Mouse (Mus musculus): Measurements from ENCODE around the gene Mta2. TPM values are rescaled to one million over a fixed set of nuclear protein-coding genes. Genes with fewer than 3 reads are reported as not detected.

The Mta2 gene
- polyA plus RNA-seq, 1 experiment from 2014 or later = 153 TPM

- WGBS = 86% methylated on average over 7 of the region's 7 CpGs
- Histone ChIP-seq H3K27me3 (peaks cover 14% of the 10 kb centered on the region; the same call in 1 of the 2 replicates), H3K4me3 (replicated peaks) (no peak overlapping the region), H3K9ac (replicated peaks) (0 out of 2 replicates have a peak overlapping the region, but pooled peaks have one; percentile 76), H3K4me2 (replicated peaks) (peak overlapping the region; percentile 78), H3K9me3 (no peaks in the 10 kb centered on the region), H3K4me1 (replicated peaks) (peaks cover 21% of the 10 kb centered on the region), H3K27ac (no peak overlapping the region), H3K36me3 (peaks cover 24% of the 10 kb centered on the region)
- ATAC-seq = no peak
Observed at GRCm38 (mm10) chr19:8930771-8931170, 10.9 kb upstream of the Mta2 start.

GRCm38 (mm10) chr19:8936736-8937135, 4.9 kb upstream of the Mta2 start:
- Histone ChIP-seq H3K9ac (replicated peaks) (no peak overlapping the region), H3K27ac (no peak overlapping the region), H3K4me1 (replicated peaks) (peaks cover 12% of the 10 kb centered on the region), H3K36me3 (peaks cover 12% of the 10 kb centered on the region; the same call in 1 of the 2 replicates), H3K4me3 (replicated peaks) (no peak overlapping the region), H3K9me3 (no peaks in the 10 kb centered on the region), H3K27me3 (no peaks in the 10 kb centered on the region), H3K4me2 (replicated peaks) (no peak overlapping the region)
- no peak for ATAC-seq
- 87% methylated on average over 2 of the region's 2 CpGs for WGBS

GRCm38 (mm10) chr19:8940526-8941133, 1.0 kb upstream of the Mta2 start:
- H3K27me3 ChIP-seq = no peaks in the 10 kb centered on the region
- H3K27ac ChIP-seq = no peak overlapping the region
- peak overlapping the region; percentile 99 for H3K9ac ChIP-seq (replicated peaks)
- peaks cover 25% of the 10 kb centered on the region for H3K36me3 ChIP-seq
- peaks cover 38% of the 10 kb centered on the region for H3K4me1 ChIP-seq (replicated peaks)
- H3K4me2 ChIP-seq (replicated peaks) = peak overlapping the region; percentile 72
- peak overlapping the region; percentile 98; the same call in 1 of the 2 replicates for H3K4me3 ChIP-seq (replicated peaks)
- WGBS = 83% methylated on average over 15 of the region's 15 CpGs
- ATAC-seq = no peak
- H3K9me3 ChIP-seq = no peaks in the 10 kb centered on the region

GRCm38 (mm10) chr19:8941136-8941514, 550 bp upstream of the Mta2 start:
- H3K9me3 ChIP-seq = no peaks in the 10 kb centered on the region
- ATAC-seq = peak; percentile 53
- peak overlapping the region; percentile 98 for H3K27ac ChIP-seq
- peaks cover 30% of the 10 kb centered on the region for H3K36me3 ChIP-seq
- peak overlapping the region; percentile 72 for H3K4me2 ChIP-seq (replicated peaks)
- H3K9ac ChIP-seq (replicated peaks) = peak overlapping the region; percentile 99
- peaks cover 38% of the 10 kb centered on the region for H3K4me1 ChIP-seq (replicated peaks)
- no peaks in the 10 kb centered on the region for H3K27me3 ChIP-seq
- WGBS = 38% methylated on average over 10 of the region's 10 CpGs
- H3K4me3 ChIP-seq (replicated peaks) = peak overlapping the region; percentile 98

DNA sequence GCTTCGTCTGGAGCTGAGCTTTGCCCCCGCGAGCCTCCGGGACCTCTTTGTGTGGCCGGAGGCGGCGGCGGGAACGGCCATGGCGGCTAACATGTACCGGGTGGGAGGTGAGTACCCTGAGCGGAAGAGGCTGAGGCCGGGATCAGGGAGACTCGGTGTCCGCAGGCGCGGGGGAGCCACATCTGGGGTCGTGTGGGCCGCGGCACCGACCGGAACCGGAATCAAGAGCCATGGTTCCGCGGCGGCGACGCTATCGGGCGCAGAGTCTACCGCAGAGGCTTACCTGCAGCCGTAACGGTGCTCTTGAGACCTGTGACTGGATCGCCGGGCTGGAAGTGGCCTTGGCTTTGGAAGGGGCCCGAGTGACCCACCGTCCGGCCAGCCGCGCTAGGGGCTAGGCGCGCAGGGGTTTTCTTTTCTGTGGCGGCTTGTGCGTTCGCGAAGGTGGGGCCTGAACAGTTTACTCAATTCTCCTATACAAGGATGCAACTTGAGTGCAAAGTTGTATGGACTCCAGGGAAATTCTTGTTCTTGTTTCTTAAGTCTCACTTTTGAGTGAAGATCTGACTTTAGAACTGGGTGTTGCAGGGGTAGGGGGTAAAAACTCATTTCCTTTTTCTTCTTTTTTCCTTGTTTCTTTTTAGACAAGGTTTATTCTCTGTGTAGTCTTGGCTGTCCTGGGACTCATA, 745 bp downstream of the Mta2 start:
- Histone ChIP-seq H3K27me3 (no peaks in the 10 kb centered on the region), H3K4me3 (replicated peaks) (peak overlapping the region; percentile 98), H3K36me3 (peaks cover 40% of the 10 kb centered on the region), H3K4me2 (replicated peaks) (peak overlapping the region; percentile 72), H3K9me3 (no peaks in the 10 kb centered on the region), H3K4me1 (replicated peaks) (peaks cover 38% of the 10 kb centered on the region), H3K9ac (replicated peaks) (peak overlapping the region; percentile 99), H3K27ac (peak overlapping the region; percentile 98)
- WGBS = under 1% methylated on average over 46 of the region's 46 CpGs
- peak; percentile 60 for ATAC-seq

DNA sequence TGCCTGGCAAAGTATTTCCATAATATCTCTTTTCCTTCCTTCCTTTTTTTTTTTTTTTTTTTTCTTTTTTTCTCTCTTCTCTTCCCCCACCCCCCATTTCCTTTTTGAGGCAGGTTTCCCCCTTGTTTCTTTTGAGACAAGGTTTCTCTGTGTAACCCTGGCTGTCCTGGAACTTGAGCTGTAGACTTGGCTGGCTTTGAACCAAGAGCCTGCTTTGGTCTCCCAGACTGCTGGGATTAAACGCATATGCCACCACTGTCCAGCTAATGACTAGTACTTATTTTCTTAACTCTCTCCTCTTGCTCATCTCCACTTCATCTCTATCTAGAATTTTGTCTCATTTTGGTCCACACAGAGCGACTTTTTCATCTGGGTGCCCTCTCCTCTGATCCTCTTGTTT, 1.4 kb downstream of the Mta2 start:
- Histone ChIP-seq H3K9me3 (no peaks in the 10 kb centered on the region), H3K9ac (replicated peaks) (peak overlapping the region; percentile 99), H3K4me2 (replicated peaks) (peak overlapping the region; percentile 72), H3K27ac (no peak overlapping the region), H3K4me1 (replicated peaks) (peaks cover 38% of the 10 kb centered on the region), H3K27me3 (no peaks in the 10 kb centered on the region), H3K4me3 (replicated peaks) (peak overlapping the region; percentile 98), H3K36me3 (peaks cover 43% of the 10 kb centered on the region)
- ATAC-seq = no peak
- WGBS = 82% methylated on average over 2 of the region's 2 CpGs

GRCm38 (mm10) chr19:8944062-8944461, 2.4 kb downstream of the Mta2 start:
- WGBS = 80% methylated on average over 5 of the region's 5 CpGs
- H3K27me3 ChIP-seq = no peaks in the 10 kb centered on the region
- peaks cover 50% of the 10 kb centered on the region for H3K36me3 ChIP-seq
- H3K4me3 ChIP-seq (replicated peaks) = peak overlapping the region; percentile 16
- H3K9me3 ChIP-seq = no peaks in the 10 kb centered on the region
- peaks cover 38% of the 10 kb centered on the region for H3K4me1 ChIP-seq (replicated peaks)
- H3K4me2 ChIP-seq (replicated peaks) = peak overlapping the region; percentile 72; the same call in 1 of the 2 replicates
- ATAC-seq = no peak
- no peak overlapping the region; the same call in 1 of the 2 replicates for H3K27ac ChIP-seq
- peak overlapping the region; percentile 99; the same call in 1 of the 2 replicates for H3K9ac ChIP-seq (replicated peaks)

DNA sequence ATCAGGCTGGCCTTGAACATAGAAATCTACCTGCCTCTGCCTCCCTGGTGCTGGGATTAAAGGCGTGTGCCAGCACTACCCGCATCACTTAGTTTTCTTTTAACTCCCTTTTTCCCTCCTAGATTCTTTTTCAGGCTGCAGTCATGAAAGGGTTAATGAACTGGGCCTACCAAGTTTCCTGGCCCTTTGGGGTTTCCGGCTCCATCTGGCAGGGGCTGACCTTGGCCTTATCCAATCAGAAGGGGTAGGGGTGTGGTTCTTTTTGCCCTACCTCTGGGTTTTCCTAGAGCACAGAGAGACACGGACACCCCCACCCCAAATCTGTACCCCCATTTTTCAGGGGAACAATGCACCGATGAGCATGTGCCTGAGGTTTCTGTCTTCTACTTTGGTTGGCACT, 3.1 kb downstream of the Mta2 start:
- Histone ChIP-seq H3K27ac (no peak overlapping the region), H3K36me3 (peaks cover 57% of the 10 kb centered on the region), H3K4me3 (replicated peaks) (peak overlapping the region; percentile 1; the same call in 1 of the 2 replicates), H3K27me3 (no peaks in the 10 kb centered on the region), H3K9me3 (no peaks in the 10 kb centered on the region), H3K4me2 (replicated peaks) (peak overlapping the region; percentile 31), H3K4me1 (replicated peaks) (peaks cover 38% of the 10 kb centered on the region), H3K9ac (replicated peaks) (0 out of 2 replicates have a peak overlapping the region, but pooled peaks have one; percentile 1)
- WGBS = 42% methylated on average over 5 of the region's 5 CpGs
- no peak for ATAC-seq

DNA sequence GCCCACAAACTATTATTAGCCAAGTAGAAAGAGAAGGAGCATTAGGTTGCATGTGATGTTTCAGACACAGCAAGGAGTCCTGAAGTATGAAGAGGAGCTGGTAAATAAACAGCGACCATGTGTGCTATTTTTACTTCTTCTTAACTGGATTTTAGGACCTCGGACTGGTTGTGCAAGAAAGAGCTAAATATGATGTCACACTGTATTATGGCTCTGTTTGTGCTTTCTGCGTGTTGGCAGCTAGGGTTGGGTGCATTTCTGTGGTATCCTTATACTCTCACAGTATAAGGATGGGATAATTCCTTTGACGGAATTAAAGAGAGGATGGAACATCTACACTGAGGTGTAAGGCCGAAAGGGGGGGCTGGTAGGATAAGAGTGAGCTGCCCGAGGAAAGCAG, 3.6 kb downstream of the Mta2 start:
- Histone ChIP-seq H3K27me3 (no peaks in the 10 kb centered on the region), H3K4me2 (replicated peaks) (peak overlapping the region; percentile 31), H3K36me3 (peaks cover 62% of the 10 kb centered on the region), H3K4me1 (replicated peaks) (peaks cover 38% of the 10 kb centered on the region), H3K9me3 (no peaks in the 10 kb centered on the region), H3K4me3 (replicated peaks) (no peak overlapping the region; the same call in 1 of the 2 replicates), H3K27ac (no peak overlapping the region), H3K9ac (replicated peaks) (0 out of 2 replicates have a peak overlapping the region, but pooled peaks have one; percentile 1)
- ATAC-seq = no peak
- 90% methylated on average over 6 of the region's 6 CpGs for WGBS

DNA sequence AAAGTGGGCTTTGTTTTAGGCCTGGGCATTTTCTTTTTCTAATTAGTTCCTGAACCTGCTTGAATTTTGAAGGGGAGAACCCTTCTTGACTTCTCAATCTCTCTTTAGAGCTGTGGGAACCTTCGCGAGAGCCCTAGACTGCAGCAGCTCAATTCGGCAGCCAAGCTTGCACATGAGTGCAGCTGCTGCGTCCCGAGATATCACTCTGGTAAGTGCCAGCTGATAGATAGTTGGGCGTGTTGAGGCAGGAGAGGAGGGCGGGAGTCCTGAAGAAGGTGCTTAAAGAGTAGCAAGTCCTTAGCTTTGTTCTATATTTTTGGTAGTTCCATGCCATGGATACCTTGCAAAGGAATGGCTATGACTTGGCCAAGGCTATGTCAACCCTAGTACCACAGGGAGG, 5.3 kb downstream of the Mta2 start:
- peaks cover 35% of the 10 kb centered on the region for H3K4me1 ChIP-seq (replicated peaks)
- H3K27me3 ChIP-seq = no peaks in the 10 kb centered on the region
- peaks cover 79% of the 10 kb centered on the region for H3K36me3 ChIP-seq
- ATAC-seq = no peak
- H3K9ac ChIP-seq (replicated peaks) = no peak overlapping the region
- WGBS = 98% methylated on average over 7 of the region's 7 CpGs
- no peak overlapping the region for H3K4me3 ChIP-seq (replicated peaks)
- no peaks in the 10 kb centered on the region for H3K9me3 ChIP-seq
- no peak overlapping the region for H3K27ac ChIP-seq
- no peak overlapping the region for H3K4me2 ChIP-seq (replicated peaks)

- peaks cover 35% of the 10 kb centered on the region for H3K4me1 ChIP-seq (replicated peaks)
- no peaks in the 10 kb centered on the region for H3K27me3 ChIP-seq
- no peak overlapping the region for H3K4me3 ChIP-seq (replicated peaks)
- no peak for ATAC-seq
- H3K27ac ChIP-seq = no peak overlapping the region
- peaks cover 76% of the 10 kb centered on the region for H3K36me3 ChIP-seq
- no peak overlapping the region for H3K4me2 ChIP-seq (replicated peaks)
- no peaks in the 10 kb centered on the region for H3K9me3 ChIP-seq
- 93% methylated on average over 5 of the region's 5 CpGs for WGBS
- no peak overlapping the region for H3K9ac ChIP-seq (replicated peaks)
Observed at GRCm38 (mm10) chr19:8950190-8950589, 8.5 kb downstream of the Mta2 start.

DNA sequence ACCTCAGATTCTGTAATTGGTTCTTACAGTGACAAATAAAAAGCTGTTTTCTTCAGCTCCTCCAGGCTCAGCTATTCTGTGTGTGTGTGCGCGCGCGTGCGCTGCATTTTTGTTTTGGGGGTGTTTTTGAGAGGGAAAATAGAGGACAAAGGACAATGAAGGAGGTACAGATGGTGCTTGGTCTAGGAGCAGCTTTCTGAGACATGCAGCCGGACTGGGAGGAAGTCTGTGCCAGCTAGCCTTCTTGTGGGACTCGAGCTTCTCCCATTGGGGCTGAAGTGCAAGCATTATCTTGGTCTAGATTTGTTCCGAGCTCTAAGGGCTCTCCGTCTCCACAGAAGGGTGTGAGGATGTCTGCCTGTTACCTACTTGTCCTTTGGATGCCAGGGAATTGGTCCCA, 10.6 kb downstream of the Mta2 start:
- Histone ChIP-seq H3K27ac (peak overlapping the region; percentile 95), H3K27me3 (no peaks in the 10 kb centered on the region), H3K9me3 (no peaks in the 10 kb centered on the region), H3K4me2 (replicated peaks) (peak overlapping the region; percentile 89; the same call in 1 of the 2 replicates), H3K4me1 (replicated peaks) (peaks cover 38% of the 10 kb centered on the region), H3K4me3 (replicated peaks) (peak overlapping the region; percentile 77; the same call in 1 of the 2 replicates), H3K9ac (replicated peaks) (peak overlapping the region; percentile 70), H3K36me3 (peaks cover 73% of the 10 kb centered on the region)
- no peak for ATAC-seq
- WGBS = 76% methylated on average over 9 of the region's 9 CpGs

Data from midbrain, embryonic 13.5 days (tissue).